Mouse (Mus musculus) hindbrain, embryonic 10.5 days (tissue): ENCODE results near the gene Cdc42ep2. TPM values are rescaled to one million over a fixed set of nuclear protein-coding genes. Genes with fewer than 3 reads are reported as not detected.

Experiments
- DNase-seq: peaks from one replicate; pipeline ENCODE4 v3.0.0-alpha.2; 2017; ENCODE audit warnings: low spot score
- H3K27ac ChIP-seq: fragments of 300-500 bp; sonication (generic); 2 replicates; pipeline ENCODE4 v1.5.1; 2016; ENCODE audit warnings: mild to moderate bottlenecking, moderate library complexity
- H3K27me3 ChIP-seq: fragments of 300-500 bp; sonication (generic); 2 replicates; pipeline ENCODE4 v1.6.1; 2016; ENCODE audit warnings: mild to moderate bottlenecking; ENCODE audit not compliant: poor library complexity, insufficient read depth, severe bottlenecking
- H3K36me3 ChIP-seq: fragments of 300-500 bp; sonication (generic); 2 replicates; pipeline ENCODE4 v1.6.1; 2016; ENCODE audit warnings: mild to moderate bottlenecking, moderate library complexity
- H3K4me1 ChIP-seq: fragments of 300-500 bp; sonication (generic); replicated peaks from 2 replicates; pipeline ENCODE4 v1.6.1; 2016; ENCODE audit warnings: mild to moderate bottlenecking
- H3K4me3 ChIP-seq: fragments of 300-500 bp; sonication (generic); 2 replicates; pipeline ENCODE4 v1.5.1; 2016; ENCODE audit warnings: mild to moderate bottlenecking, moderate library complexity
- H3K9me3 ChIP-seq: fragments of 300-500 bp; sonication (generic); 2 replicates; pipeline ENCODE4 v1.6.1; 2016; ENCODE audit warnings: mild to moderate bottlenecking, moderate library complexity
- WGBS: fragments of 180-500 bp; shearing (Covaris S2); methylation state at CpG from one replicate; pipeline ENCODE4 v1.1.7; 2016; 5-methylcytosine and 5-hydroxymethylcytosine counted together
- polyA plus RNA-seq: library from polyadenylated mRNA; unstranded; fragments of >200 nt; fragmentation: Nextera tagmentation; extraction: Ambion mirVana; gene quantifications from 2 replicates; pipeline ENCODE4 v1.2.1, GENCODE M21; 2016

The Cdc42ep2 gene
- polyA plus RNA-seq, 1 experiment from 2014 or later, result 2.9 TPM

DNA sequence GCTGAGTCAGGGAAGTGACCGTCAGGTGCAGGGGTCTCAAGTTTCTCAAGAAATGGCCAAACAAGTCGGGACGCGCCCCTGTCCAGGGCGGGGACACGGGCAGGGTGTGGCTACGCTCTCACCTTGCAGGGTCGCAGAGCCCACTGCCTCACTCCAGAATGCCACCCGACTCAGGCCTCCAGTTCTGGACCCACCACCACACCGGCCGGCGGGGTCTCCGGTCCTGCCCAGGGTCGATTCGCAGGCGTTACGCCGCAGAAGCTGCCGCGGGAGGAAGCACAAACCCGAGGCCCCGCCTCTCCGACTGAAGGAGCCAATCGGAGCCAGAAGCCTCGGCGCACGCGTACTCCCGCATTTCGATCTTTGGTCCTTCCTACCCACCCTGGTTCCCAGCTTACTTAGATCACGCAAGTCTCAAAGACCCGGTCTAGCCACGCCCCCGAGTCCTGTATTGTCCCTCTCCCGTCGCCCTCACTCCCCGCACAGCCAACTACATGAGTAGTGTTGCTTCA is 49.6 kb downstream of the Cdc42ep2 start, which contains the start of gene Frmd8:
Gene Frmd8 (minus strand): TSS at position 306 of the 512 bp plus-strand sequence.
- peak within 1 kb of the TSS; percentile 92 for H3K4me3 ChIP-seq
- WGBS, result under 1% methylated on average over 37 of the region's 37 CpGs
- H3K9me3 ChIP-seq, result no peaks in the 10 kb centered on the region
- H3K27me3 ChIP-seq, result no peaks in the 10 kb centered on the region; the same call in 1 of the 2 replicates
- peak within 1 kb of the TSS; percentile 93 for H3K27ac ChIP-seq
- DNase-seq, result peak; percentile 94
- H3K4me1 ChIP-seq, result peaks cover 70% of the 10 kb centered on the region
- H3K36me3 ChIP-seq, result peaks cover 23% of the 10 kb centered on the region

DNA sequence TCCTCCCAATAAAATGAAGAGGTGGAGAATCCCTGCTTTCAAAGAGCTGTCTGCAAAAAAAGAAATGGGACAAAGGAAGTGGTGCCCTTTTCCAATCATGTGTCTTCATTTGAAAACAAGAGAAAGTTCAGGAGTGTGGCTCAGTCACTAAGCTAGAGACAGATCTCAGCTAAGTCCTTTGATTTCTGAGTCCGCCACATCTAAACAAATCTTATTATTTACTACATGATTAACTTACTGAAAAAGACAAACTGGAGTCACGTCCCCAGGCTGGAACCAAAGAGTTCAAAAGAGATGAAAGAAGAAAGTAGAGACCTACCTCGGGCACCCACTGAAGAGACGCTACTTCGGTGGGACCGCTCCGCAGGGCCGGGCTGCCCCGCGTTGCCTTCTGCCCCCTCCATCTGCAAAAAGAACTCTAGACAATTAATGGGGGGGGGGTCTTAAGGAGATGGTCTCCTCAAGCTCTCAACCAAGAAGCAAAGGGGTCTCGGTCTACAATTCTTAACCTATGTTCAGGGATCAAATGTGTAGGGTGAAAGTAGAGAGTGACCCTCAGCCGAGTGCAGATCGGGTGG is 50.1 kb downstream of the Cdc42ep2 start:
- H3K27me3 ChIP-seq, result no peaks in the 10 kb centered on the region; the same call in 1 of the 2 replicates
- 17% methylated on average over 13 of the region's 13 CpGs for WGBS
- no peak for DNase-seq
- H3K36me3 ChIP-seq, result peaks cover 29% of the 10 kb centered on the region
- H3K4me3 ChIP-seq, result peak overlapping the region; percentile 92
- H3K9me3 ChIP-seq, result no peaks in the 10 kb centered on the region
- H3K4me1 ChIP-seq, result peaks cover 70% of the 10 kb centered on the region
- peak overlapping the region; percentile 93 for H3K27ac ChIP-seq

DNA sequence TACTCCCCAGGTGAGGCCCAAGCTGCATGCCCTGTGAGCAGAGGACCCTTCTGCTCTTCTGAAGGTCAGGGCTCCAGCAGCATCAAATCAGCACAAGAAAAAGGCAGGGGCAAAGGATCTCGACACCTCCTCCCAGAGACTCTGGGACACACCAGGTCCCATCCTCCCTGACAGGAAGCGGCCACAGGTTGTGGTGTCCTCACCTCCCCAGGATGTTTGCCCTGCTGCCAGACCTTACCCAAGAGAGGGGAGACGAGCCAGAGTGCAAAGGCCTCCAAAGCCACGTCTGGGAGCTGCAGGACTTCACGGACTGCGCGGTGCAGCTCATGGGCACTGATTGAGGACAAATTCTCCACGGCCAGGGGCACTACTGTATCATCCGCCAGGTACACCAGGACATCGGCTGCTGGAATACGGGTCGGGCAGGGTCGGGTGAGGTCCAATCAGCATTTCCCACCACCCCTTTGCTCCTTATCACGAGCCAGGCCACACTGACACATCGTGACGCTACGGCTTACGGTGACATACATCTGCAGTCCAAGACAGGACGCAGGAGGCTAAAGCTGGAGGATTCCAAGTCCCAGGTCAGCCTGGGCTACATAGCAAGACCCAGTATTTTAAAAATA is 51.6 kb downstream of the Cdc42ep2 start:
- 0 out of 2 replicates have a peak overlapping the region, but pooled peaks have one; percentile 18 for H3K27ac ChIP-seq
- H3K4me1 ChIP-seq, result peaks cover 64% of the 10 kb centered on the region
- 0 out of 2 replicates have a peak overlapping the region, but pooled peaks have one; percentile 7 for H3K4me3 ChIP-seq

DNA sequence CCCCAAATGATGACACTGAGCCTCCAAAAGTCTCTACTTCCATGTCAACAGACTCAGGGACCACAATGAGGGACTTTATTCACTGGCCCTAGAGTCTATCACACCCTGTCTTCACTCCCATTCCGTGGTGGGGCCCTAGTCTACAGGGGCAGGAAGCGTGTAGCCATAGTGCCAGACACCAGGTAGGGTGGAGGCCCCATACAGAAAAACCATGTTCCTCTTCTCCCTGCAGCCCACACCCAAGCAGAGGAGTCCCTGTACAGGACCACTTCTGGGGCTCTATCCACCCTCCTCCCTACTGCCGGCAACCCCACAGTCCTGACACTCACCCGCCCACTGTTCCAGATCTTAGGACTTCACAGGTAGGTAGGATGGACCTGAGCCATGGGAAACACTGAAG is 52.1 kb downstream of the Cdc42ep2 start:
- Histone ChIP-seq H3K27ac (0 out of 2 replicates have a peak overlapping the region, but pooled peaks have one; percentile 18), H3K36me3 (peaks cover 48% of the 10 kb centered on the region), H3K27me3 (no peaks in the 10 kb centered on the region; the same call in 1 of the 2 replicates), H3K9me3 (no peaks in the 10 kb centered on the region), H3K4me3 (0 out of 2 replicates have a peak overlapping the region, but pooled peaks have one; percentile 7), H3K4me1 (peaks cover 59% of the 10 kb centered on the region)
- 93% methylated on average over 4 of the region's 4 CpGs for WGBS
- DNase-seq, result no peak

More for the DNA sequence above, 51.6 kb downstream of the Cdc42ep2 start:
- WGBS, result 90% methylated on average over 19 of the region's 19 CpGs
- DNase-seq, result no peak
- Histone ChIP-seq H3K27me3 (no peaks in the 10 kb centered on the region; the same call in 1 of the 2 replicates), H3K36me3 (peaks cover 43% of the 10 kb centered on the region), H3K9me3 (no peaks in the 10 kb centered on the region)

DNA sequence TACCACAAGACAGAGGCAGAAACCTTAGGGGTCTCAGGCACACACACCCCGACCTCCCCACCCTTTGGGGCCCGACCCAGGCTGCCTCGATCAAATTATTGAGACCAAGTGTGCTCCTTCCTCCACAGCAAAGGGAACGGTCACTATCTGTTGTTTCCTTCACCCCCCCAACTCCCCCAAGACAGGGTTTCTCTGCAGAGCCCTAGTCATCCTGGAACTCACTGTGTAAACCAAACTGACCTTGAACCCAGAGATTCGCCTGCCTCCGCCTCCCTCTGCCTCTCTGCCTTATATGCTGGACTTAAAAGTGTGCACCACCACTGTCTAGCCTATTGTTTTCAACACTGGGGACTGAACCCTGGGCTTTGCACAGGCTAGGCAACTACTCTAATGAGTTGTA is 52.9 kb downstream of the Cdc42ep2 start:
- no peak for DNase-seq
- H3K36me3 ChIP-seq, result peaks cover 57% of the 10 kb centered on the region
- 49% methylated on average over 6 of the region's 6 CpGs for WGBS
- H3K4me1 ChIP-seq, result peaks cover 55% of the 10 kb centered on the region
- H3K4me3 ChIP-seq, result peak overlapping the region; percentile 39
- H3K9me3 ChIP-seq, result no peaks in the 10 kb centered on the region
- peak overlapping the region; percentile 88 for H3K27ac ChIP-seq
- no peaks in the 10 kb centered on the region; the same call in 1 of the 2 replicates for H3K27me3 ChIP-seq

DNA sequence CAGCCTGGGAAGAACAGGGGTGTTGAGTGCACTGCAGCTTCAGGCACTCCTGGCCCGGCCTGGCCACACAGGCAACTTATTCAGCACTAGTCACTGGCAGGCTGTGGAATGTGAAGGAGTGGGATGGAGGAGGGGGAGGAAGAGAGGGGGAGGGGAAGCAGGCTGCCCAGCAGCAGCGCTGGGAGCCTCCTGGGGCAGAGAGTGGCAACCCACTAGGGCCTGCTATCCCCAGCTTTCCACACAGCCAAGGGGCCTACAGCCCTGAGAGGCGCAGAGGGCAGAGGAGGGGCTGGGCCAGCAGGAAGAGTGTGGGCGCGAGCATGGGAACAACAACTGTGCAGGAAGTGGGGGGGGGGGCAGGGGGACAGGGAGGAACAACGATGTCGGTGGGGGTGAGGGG is 53.3 kb downstream of the Cdc42ep2 start:
- Histone ChIP-seq H3K36me3 (peaks cover 61% of the 10 kb centered on the region), H3K4me1 (peaks cover 55% of the 10 kb centered on the region), H3K9me3 (no peaks in the 10 kb centered on the region), H3K27me3 (no peaks in the 10 kb centered on the region; the same call in 1 of the 2 replicates), H3K4me3 (peak overlapping the region; percentile 39), H3K27ac (peak overlapping the region; percentile 88)
- WGBS, result 11% methylated on average over 7 of the region's 7 CpGs
- DNase-seq, result peak; percentile 69

DNA sequence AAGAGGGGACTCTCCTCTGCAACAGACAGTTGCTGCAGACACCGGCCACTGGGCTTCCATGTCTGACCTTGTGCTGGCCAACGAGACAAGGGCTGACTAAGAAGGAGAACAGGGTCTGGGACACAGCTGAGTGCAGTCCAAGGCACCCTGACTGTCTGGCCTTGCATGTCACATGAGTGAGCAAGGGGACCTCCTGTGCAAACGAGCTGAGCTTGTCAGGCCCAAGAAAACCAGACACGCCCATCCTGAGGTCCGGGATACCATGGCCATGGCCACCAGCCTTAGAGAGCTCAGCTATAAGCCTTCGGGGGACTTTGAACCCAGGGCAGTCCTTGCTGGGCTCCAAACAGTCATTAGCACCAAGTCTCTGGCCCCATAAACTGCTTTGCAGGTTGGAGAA is 56.5 kb downstream of the Cdc42ep2 start:
- 88% methylated on average over 6 of the region's 6 CpGs for WGBS

More for the DNA sequence above, 56.5 kb downstream of the Cdc42ep2 start:
- Histone ChIP-seq H3K36me3 (peaks cover 91% of the 10 kb centered on the region), H3K9me3 (no peaks in the 10 kb centered on the region), H3K27ac (no peak overlapping the region), H3K4me1 (peaks cover 28% of the 10 kb centered on the region), H3K4me3 (no peak overlapping the region), H3K27me3 (no peaks in the 10 kb centered on the region)
- no peak for DNase-seq

Other genes starting within 250 kb of the Cdc42ep2 start
- 34.1 and 35.1 TPM in 2 replicates for gene Map3k11, start 236.1 kb downstream of the Cdc42ep2 start, polyA plus RNA-seq
- 27.3 and 30.8 TPM in 2 replicates for gene Pcnx3, start 235.9 kb downstream of the Cdc42ep2 start, polyA plus RNA-seq
- gene Kcnk7, start 220.4 kb downstream of the Cdc42ep2 start, polyA plus RNA-seq, result 0.16 and 0.21 TPM in 2 replicates
- gene Ehbp1l1, start 198.5 kb downstream of the Cdc42ep2 start, polyA plus RNA-seq, result 9.7 and 10.1 TPM in 2 replicates
- gene Fam89b, start 195.2 kb downstream of the Cdc42ep2 start, polyA plus RNA-seq, result 149 and 192 TPM in 2 replicates
- 2.7 and 6.9 TPM in 2 replicates for gene Ltbp3, start 183.9 kb downstream of the Cdc42ep2 start, polyA plus RNA-seq
- 68.2 and 69.5 TPM in 2 replicates for gene Scyl1, start 153.4 kb downstream of the Cdc42ep2 start, polyA plus RNA-seq
- 37.2 and 37.8 TPM in 2 replicates for gene Frmd8, start 49.5 kb downstream of the Cdc42ep2 start, polyA plus RNA-seq
- gene Slc25a45, start 47.0 kb downstream of the Cdc42ep2 start, polyA plus RNA-seq, result 2.8 TPM in 2 replicates
- 9.9 and 11.3 TPM in 2 replicates for gene Tigd3, start 30.7 kb downstream of the Cdc42ep2 start, polyA plus RNA-seq
- gene Dpf2, start 11.8 kb downstream of the Cdc42ep2 start, polyA plus RNA-seq, result 225 TPM in 2 replicates
- 83.7 and 110 TPM in 2 replicates for gene Pola2, start 39.4 kb upstream of the Cdc42ep2 start, polyA plus RNA-seq
- gene Slc22a20, start 61.3 kb upstream of the Cdc42ep2 start, polyA plus RNA-seq, result not detected in 2 replicates
- 5.9 and 6.5 TPM in 2 replicates for gene Capn1, start 91.1 kb upstream of the Cdc42ep2 start, polyA plus RNA-seq
- gene Syvn1, start 121.8 kb upstream of the Cdc42ep2 start, polyA plus RNA-seq, result 37.0 and 39.2 TPM in 2 replicates
- 77.8 and 81.7 TPM in 2 replicates for gene Mrpl49, start 133.0 kb upstream of the Cdc42ep2 start, polyA plus RNA-seq
- 764 and 815 TPM in 2 replicates for gene Fau, start 133.0 kb upstream of the Cdc42ep2 start, polyA plus RNA-seq
- gene Znhit2, start 136.4 kb upstream of the Cdc42ep2 start, polyA plus RNA-seq, result 38.3 and 41.9 TPM in 2 replicates
- 37.2 and 41.3 TPM in 2 replicates for gene Tm7sf2, start 143.6 kb upstream of the Cdc42ep2 start, polyA plus RNA-seq
- 70.2 and 74.9 TPM in 2 replicates for gene Vps51, start 152.4 kb upstream of the Cdc42ep2 start, polyA plus RNA-seq
- not detected in 2 replicates for gene Tmem262, start 155.2 kb upstream of the Cdc42ep2 start, polyA plus RNA-seq
- gene Gm28374, start 157.4 kb upstream of the Cdc42ep2 start, polyA plus RNA-seq, result 2.4 and 2.6 TPM in 2 replicates
- 79.2 and 87.1 TPM in 2 replicates for gene Zfpl1, start 160.1 kb upstream of the Cdc42ep2 start, polyA plus RNA-seq
- 57.7 and 65.4 TPM in 2 replicates for gene Cdca5, start 160.2 kb upstream of the Cdc42ep2 start, polyA plus RNA-seq
- gene AC131692.1, start 169.6 kb upstream of the Cdc42ep2 start, polyA plus RNA-seq, result 0.38 and 0.83 TPM in 2 replicates
- 0.64 and 0.90 TPM in 2 replicates for gene Naaladl1, start 181.0 kb upstream of the Cdc42ep2 start, polyA plus RNA-seq
- gene Sac3d1, start 193.8 kb upstream of the Cdc42ep2 start, polyA plus RNA-seq, result 70.0 and 70.1 TPM in 2 replicates
- gene Snx15, start 203.5 kb upstream of the Cdc42ep2 start, polyA plus RNA-seq, result 27.0 and 35.1 TPM in 2 replicates
- gene Batf2, start 216.2 kb upstream of the Cdc42ep2 start, polyA plus RNA-seq, result 0.09 TPM in 1 of 2 replicates, not detected in the other
- 125 and 130 TPM in 2 replicates for gene Arl2, start 216.7 kb upstream of the Cdc42ep2 start, polyA plus RNA-seq